Mouse (Mus musculus) CH12.LX (cell line): ENCODE measurements around the gene Tnfaip3. TPM values are rescaled to one million over a fixed set of nuclear protein-coding genes. Genes with fewer than 3 reads are reported as not detected.
A peak's percentile ranks its signal among the peaks of the same experiment; 100 is the strongest.

Experiments used
- DNase-seq: peaks from one replicate; pipeline ENCODE4 v3.0.0-alpha.2; 2013; ENCODE audit errors: extremely low read depth
- H3K27ac ChIP-seq: 2 replicates; pipeline ENCODE4 v1.5.1; 2012; ENCODE audit warnings: low read depth, mild to moderate bottlenecking, control low read depth, moderate library complexity; ENCODE audit not compliant: insufficient read depth
- H3K27me3 ChIP-seq: replicated peaks from 2 replicates; pipeline ENCODE3; 2012; ENCODE audit warnings: inconsistent platforms
- H3K36me3 ChIP-seq, 2 experiments: replicated peaks in 1 of 2; 2 replicates each; pipeline versions ENCODE3 to v1.6.1; 2012; ENCODE audit warnings: inconsistent platforms in 1 of 2, low read length in 1 of 2, mild to moderate bottlenecking in 1 of 2, mixed read lengths in 1 of 2, moderate library complexity in 1 of 2; ENCODE audit not compliant: control insufficient read depth in 1 of 2, insufficient read depth in 1 of 2
- H3K4me1 ChIP-seq, 2 experiments: 2 replicates each; pipeline ENCODE4 v1.6.1; 2012; ENCODE audit warnings: inconsistent platforms in 1 of 2, moderate library complexity in 1 of 2; ENCODE audit not compliant: insufficient read depth in 2 of 2, control insufficient read depth in 1 of 2
- H3K4me2 ChIP-seq: 2 replicates; pipeline ENCODE4 v1.6.1; 2012; ENCODE audit warnings: low read depth, mild to moderate bottlenecking, control low read depth; ENCODE audit not compliant: poor library complexity, insufficient read depth, severe bottlenecking
- H3K4me3 ChIP-seq, 3 experiments: fragments of 150-350 bp in 1 of 3; sonication (generic) in 1 of 3; replicated peaks in 1 of 3; 2 replicates each; pipeline versions ENCODE3 to v1.5.1; 2011 to 2012; ENCODE audit warnings: low read depth in 2 of 3, low read length in 2 of 3, mild to moderate bottlenecking in 2 of 3, moderate library complexity in 2 of 3, control low read depth in 1 of 3, improper control_type of control experiment in 1 of 3, inconsistent platforms in 1 of 3, mixed read lengths in 1 of 3; ENCODE audit not compliant: poor library complexity in 1 of 3
- H3K79me2 ChIP-seq: replicated peaks from 2 replicates; pipeline ENCODE4 v1.6.1; 2012; ENCODE audit warnings: mild to moderate bottlenecking, moderate library complexity; ENCODE audit not compliant: control insufficient read depth, poor library complexity, insufficient read depth, severe bottlenecking; ENCODE audit errors: extremely low read depth
- H3K9ac ChIP-seq: 2 replicates; pipeline ENCODE4 v1.6.1; 2012; ENCODE audit warnings: low read depth, mild to moderate bottlenecking, control low read depth, moderate library complexity; ENCODE audit not compliant: insufficient read depth
- H3K9me3 ChIP-seq: replicated peaks from 2 replicates; pipeline ENCODE3; 2012; ENCODE audit warnings: low read length, inconsistent platforms, mixed read lengths
- BHLHE40 ChIP-seq: IDR thresholded peaks from 2 replicates; pipeline ENCODE4 v1.6.1; 2011; ENCODE audit warnings: mild to moderate bottlenecking, low read depth, low read length, improper control_type of control experiment
- CHD1 ChIP-seq: IDR thresholded peaks from 2 replicates; pipeline ENCODE4 v1.6.1; 2012; ENCODE audit warnings: low read depth, low read length, improper control_type of control experiment, inconsistent platforms
- CHD2 ChIP-seq: IDR thresholded peaks from 2 replicates; pipeline ENCODE4 v1.6.1; 2011; ENCODE audit warnings: low read length, improper control_type of control experiment
- CTCF ChIP-seq, 2 experiments: IDR thresholded peaks in 1 of 2; conservative IDR thresholded peaks in 1 of 2; 2 replicates each; pipeline ENCODE4 v1.5.1; 2011 to 2012; ENCODE audit warnings: low read depth in 2 of 2, low read length in 2 of 2, improper control_type of control experiment in 1 of 2, inconsistent platforms in 1 of 2, mild to moderate bottlenecking in 1 of 2, moderate library complexity in 1 of 2
- E2F4 ChIP-seq: IDR thresholded peaks from 2 replicates; pipeline ENCODE4 v1.6.1; 2011; ENCODE audit warnings: low read depth, low read length, improper control_type of control experiment; ENCODE audit not compliant: insufficient replicate concordance
- ELF1 ChIP-seq: IDR thresholded peaks from 2 replicates; pipeline ENCODE4 v1.6.1; 2014; ENCODE audit warnings: low read depth, mild to moderate bottlenecking, inconsistent platforms, low read length, improper control_type of control experiment
- EP300 ChIP-seq: IDR thresholded peaks from 2 replicates; pipeline ENCODE4 v1.6.1; 2011; ENCODE audit warnings: low read length, improper control_type of control experiment
- ETS1 ChIP-seq: conservative IDR thresholded peaks from 2 replicates; pipeline ENCODE4 v1.6.1; 2012; ENCODE audit warnings: low read depth, mild to moderate bottlenecking, inconsistent platforms, low read length, improper control_type of control experiment, moderate library complexity
- GABPA ChIP-seq: IDR thresholded peaks from 2 replicates; pipeline ENCODE4 v1.6.1; 2012; ENCODE audit warnings: low read depth, low read length, improper control_type of control experiment, inconsistent platforms; ENCODE audit not compliant: insufficient replicate concordance
- HCFC1 ChIP-seq: IDR thresholded peaks from 2 replicates; pipeline ENCODE4 v1.6.1; 2012; ENCODE audit warnings: low read depth, mild to moderate bottlenecking, inconsistent platforms, low read length, improper control_type of control experiment
- JUN ChIP-seq: IDR thresholded peaks from 2 replicates; pipeline ENCODE4 v1.6.1; 2011; ENCODE audit warnings: low read depth, mild to moderate bottlenecking, low read length, improper control_type of control experiment, moderate library complexity; ENCODE audit not compliant: insufficient read depth
- JUND ChIP-seq: conservative IDR thresholded peaks from 2 replicates; pipeline ENCODE4 v1.6.1; 2011; ENCODE audit warnings: low read depth, low read length, improper control_type of control experiment
- KAT2A ChIP-seq: IDR thresholded peaks from 2 replicates; pipeline ENCODE4 v1.6.1; 2012; ENCODE audit warnings: low read length, improper control_type of control experiment, inconsistent platforms; ENCODE audit not compliant: insufficient replicate concordance
- MAFK ChIP-seq: IDR thresholded peaks from 2 replicates; pipeline ENCODE4 v1.6.1; 2011; ENCODE audit warnings: low read length, improper control_type of control experiment; ENCODE audit not compliant: insufficient replicate concordance
- MAX ChIP-seq: IDR thresholded peaks from 2 replicates; pipeline ENCODE4 v1.6.1; 2011; ENCODE audit warnings: low read length, improper control_type of control experiment
- MAZ ChIP-seq: IDR thresholded peaks from 2 replicates; pipeline ENCODE4 v1.6.1; 2012; ENCODE audit warnings: low read depth, mild to moderate bottlenecking, inconsistent platforms, low read length, improper control_type of control experiment, moderate library complexity
- MEF2A ChIP-seq: IDR thresholded peaks from 2 replicates; pipeline ENCODE4 v1.6.1; 2014; ENCODE audit warnings: low read depth, mild to moderate bottlenecking, inconsistent platforms, low read length, improper control_type of control experiment, borderline replicate concordance
- MXI1 ChIP-seq: IDR thresholded peaks from 2 replicates; pipeline ENCODE4 v1.6.1; 2011; ENCODE audit warnings: mild to moderate bottlenecking, low read depth, low read length, improper control_type of control experiment
- MYC ChIP-seq: IDR thresholded peaks from 2 replicates; pipeline ENCODE4 v1.6.1; 2011; ENCODE audit warnings: low read depth, mild to moderate bottlenecking, improper control_type of control experiment, low read length
- NELFE ChIP-seq: IDR thresholded peaks from 2 replicates; pipeline ENCODE4 v1.6.1; 2011; ENCODE audit warnings: low read depth, low read length, improper control_type of control experiment
- NRF1 ChIP-seq: IDR thresholded peaks from 2 replicates; pipeline ENCODE4 v1.6.1; 2014; ENCODE audit warnings: low read depth, mild to moderate bottlenecking, inconsistent platforms, low read length, improper control_type of control experiment, moderate library complexity
- PAX5 ChIP-seq: IDR thresholded peaks from 2 replicates; pipeline ENCODE4 v1.6.1; 2012; ENCODE audit warnings: low read length, inconsistent platforms, mixed read lengths
- POLR2A ChIP-seq: IDR thresholded peaks from 2 replicates; pipeline ENCODE4 v1.6.1; 2011; ENCODE audit warnings: low read depth, mild to moderate bottlenecking, improper control_type of control experiment, low read length
- POLR2AphosphoS2 ChIP-seq: IDR thresholded peaks from 2 replicates; pipeline ENCODE4 v1.6.1; 2011; ENCODE audit warnings: low read depth, low read length, improper control_type of control experiment
- RAD21 ChIP-seq: IDR thresholded peaks from 2 replicates; pipeline ENCODE4 v1.6.1; 2011; ENCODE audit warnings: low read depth, mild to moderate bottlenecking, low read length, improper control_type of control experiment, moderate library complexity
- RCOR1 ChIP-seq: conservative IDR thresholded peaks from 2 replicates; pipeline ENCODE4 v1.6.1; 2012; ENCODE audit warnings: low read depth, mild to moderate bottlenecking, inconsistent platforms, low read length, improper control_type of control experiment
- SIN3A ChIP-seq: IDR thresholded peaks from 2 replicates; pipeline ENCODE4 v1.6.1; 2012; ENCODE audit warnings: low read length, improper control_type of control experiment, inconsistent platforms
- SMC3 ChIP-seq: IDR thresholded peaks from 2 replicates; pipeline ENCODE4 v1.6.1; 2011; ENCODE audit warnings: low read depth, low read length, improper control_type of control experiment
- TBP ChIP-seq: conservative IDR thresholded peaks from 2 replicates; pipeline ENCODE4 v1.6.1; 2011; ENCODE audit warnings: low read depth, low read length, improper control_type of control experiment
- TCF12 ChIP-seq: IDR thresholded peaks from 2 replicates; pipeline ENCODE4 v1.6.1; 2014; ENCODE audit warnings: low read depth, mild to moderate bottlenecking, inconsistent platforms, low read length, improper control_type of control experiment
- UBTF ChIP-seq: IDR thresholded peaks from 2 replicates; pipeline ENCODE4 v1.6.1; 2012; ENCODE audit warnings: low read depth, mild to moderate bottlenecking, inconsistent platforms, low read length, improper control_type of control experiment, moderate library complexity
- USF1 ChIP-seq: IDR thresholded peaks from 2 replicates; pipeline ENCODE4 v1.6.1; 2014; ENCODE audit warnings: low read depth, mild to moderate bottlenecking, inconsistent platforms, low read length, improper control_type of control experiment
- USF2 ChIP-seq: conservative IDR thresholded peaks from 2 replicates; pipeline ENCODE4 v1.6.1; 2011; ENCODE audit warnings: low read depth, low read length, improper control_type of control experiment
- ZC3H11A ChIP-seq: IDR thresholded peaks from 2 replicates; pipeline ENCODE4 v1.6.1; 2012; ENCODE audit warnings: low read depth, mild to moderate bottlenecking, inconsistent platforms, low read length, improper control_type of control experiment
- ZKSCAN1 ChIP-seq: IDR thresholded peaks from 2 replicates; pipeline ENCODE4 v1.6.1; 2012; ENCODE audit warnings: low read depth, inconsistent platforms, low read length, improper control_type of control experiment, borderline replicate concordance
- ZMIZ1 ChIP-seq: IDR thresholded peaks from 2 replicates; pipeline ENCODE4 v1.6.1; 2012; ENCODE audit warnings: low read depth, mild to moderate bottlenecking, inconsistent platforms, low read length, improper control_type of control experiment
- ZNF384 ChIP-seq: IDR thresholded peaks from 2 replicates; pipeline ENCODE4 v1.6.1; 2012; ENCODE audit warnings: low read depth, low read length, improper control_type of control experiment, inconsistent platforms
- dilution Hi-C: fragments of 300-500 bp; cut with MboI; formaldehyde crosslinking; loops from 2 replicates; pipeline ENCODE4 v1.14.3; 2020; ENCODE audit warnings: low sequenced_read_pairs; ENCODE audit not compliant: extremely low pct_unique_long_range_greater_than_20kb, extremely low pct_ligation_motif_present
- in situ Hi-C: fragments of 300-500 bp; cut with MboI; formaldehyde crosslinking; loops from 3 replicates; pipeline ENCODE4 v1.14.3; 2019; ENCODE audit warnings: low sequenced_read_pairs, low pct_ligation_motif_present, low pct_unique_long_range_greater_than_20kb, mixed read lengths
- polyA plus RNA-seq: library from polyadenylated mRNA; unstranded; fragments of >175 nt; gene quantifications from 2 replicates; pipeline ENCODE4 v1.2.1, GENCODE M21; 2012; ENCODE audit warnings: low read depth; ENCODE audit not compliant: insufficient read length
- total RNA-seq, 2 experiments: library from RNA; depleted of rRNA; stranded (reverse); fragments of 300-350 nt in 1 of 2; fragments of >200 nt in 1 of 2; gene quantifications; 2 replicates each; pipeline ENCODE4 v1.2.3; 2012 to 2014

Tnfaip3 gene
- total and polyA plus RNA-seq, 3 experiments: 24.6 to 95.3 (median 51.7) TPM

GRCm38 (mm10) chr10:19014381-19015256 is 838 bp downstream of the Tnfaip3 start:
- H3K9me3 ChIP-seq: no peaks in the 10 kb centered on the region
- H3K36me3 ChIP-seq: peaks cover 17 to 23% of the 10 kb centered on the region in 2 experiments
- dilution Hi-C loops: no loop called here
- peak overlapping the region; percentile 34; the same call in 1 of the 2 replicates for H3K4me2 ChIP-seq
- peak overlapping the region; percentile 95 for H3K27ac ChIP-seq
- H3K27me3 ChIP-seq: no peaks in the 10 kb centered on the region
- peak overlapping the region; percentile 87 for H3K9ac ChIP-seq
- peak overlapping the region; percentile 98 to 99 (median 99) for H3K4me3 ChIP-seq
- peaks cover 0 to 12% of the 10 kb centered on the region in 2 experiments; a peak in 2 of 4 replicates for H3K4me1 ChIP-seq
- DNase-seq: peak; percentile 74
- in situ Hi-C loops: loop anchor here (5.0 kb wide), 2 partner anchors 73 to 173 kb away; no protein-coding TSS in a partner anchor
- peaks cover 50% of the 10 kb centered on the region for H3K79me2 ChIP-seq
- TF ChIP-seq RCOR1 (no peak), TCF12 (0 out of 2 replicates have a peak, but pooled peaks have one; percentile 13), MEF2A (0 out of 2 replicates have a peak, but pooled peaks have one; percentile 7), ELF1 (no peak), UBTF (no peak), MAX (no peak), POLR2A (peak; percentile 56), JUN (no peak), PAX5 (no peak), ZKSCAN1 (no peak), NELFE (peak; percentile 26), MAZ (peak; percentile 65; the same call in 1 of the 2 replicates), USF1 (no peak), MXI1 (peak; percentile 76), MAFK (no peak), TBP (peak; percentile 56; the same call in 1 of the 2 replicates), ZMIZ1 (no peak), BHLHE40 (peak; percentile 64), SMC3 (peak; percentile 41), SIN3A (peak; percentile 90), POLR2AphosphoS2 (no peak), HCFC1 (no peak), ETS1 (no peak), JUND (no peak), MYC (0 out of 2 replicates have a peak, but pooled peaks have one; percentile 73), GABPA (no peak), KAT2A (no peak), RAD21 (peak; percentile 42), E2F4 (no peak), CHD1 (no peak), NRF1 (no peak), CTCF (conservative IDR thresholded peaks at IDR 0.05 in 1 of 2, IDR thresholded peaks at IDR 0.05 in 1 of 2; ENCODE audit: low read depth in 2 of 2, low read length in 2 of 2) (peak in 1 of 2 experiments; percentile 56; a peak in 2 of 4 replicates), ZC3H11A (no peak), EP300 (0 out of 2 replicates have a peak, but pooled peaks have one; percentile 19), CHD2 (no peak), USF2 (no peak), ZNF384 (0 out of 2 replicates have a peak, but pooled peaks have one; percentile 10)
